Mouse (Mus musculus) adrenal gland, postnatal 25 days (tissue): ENCODE data around the gene Arl5c. TPM values are rescaled to one million over a fixed set of nuclear protein-coding genes. Genes with fewer than 3 reads are reported as not detected.
A peak's percentile ranks its signal among the peaks of the same experiment; 100 is the strongest.

Experiments
- DNase-seq: peaks from one replicate; pipeline ENCODE4 v3.0.0; 2021; ENCODE audit warnings: mixed read lengths
- total RNA-seq: library from RNA; stranded (reverse); gene quantifications from 2 replicates; pipeline ENCODE4 v1.2.3, GENCODE M21; 2021

The Arl5c gene
- total RNA-seq, 1 experiment from 2014 or later, result 0.79 TPM

DNA sequence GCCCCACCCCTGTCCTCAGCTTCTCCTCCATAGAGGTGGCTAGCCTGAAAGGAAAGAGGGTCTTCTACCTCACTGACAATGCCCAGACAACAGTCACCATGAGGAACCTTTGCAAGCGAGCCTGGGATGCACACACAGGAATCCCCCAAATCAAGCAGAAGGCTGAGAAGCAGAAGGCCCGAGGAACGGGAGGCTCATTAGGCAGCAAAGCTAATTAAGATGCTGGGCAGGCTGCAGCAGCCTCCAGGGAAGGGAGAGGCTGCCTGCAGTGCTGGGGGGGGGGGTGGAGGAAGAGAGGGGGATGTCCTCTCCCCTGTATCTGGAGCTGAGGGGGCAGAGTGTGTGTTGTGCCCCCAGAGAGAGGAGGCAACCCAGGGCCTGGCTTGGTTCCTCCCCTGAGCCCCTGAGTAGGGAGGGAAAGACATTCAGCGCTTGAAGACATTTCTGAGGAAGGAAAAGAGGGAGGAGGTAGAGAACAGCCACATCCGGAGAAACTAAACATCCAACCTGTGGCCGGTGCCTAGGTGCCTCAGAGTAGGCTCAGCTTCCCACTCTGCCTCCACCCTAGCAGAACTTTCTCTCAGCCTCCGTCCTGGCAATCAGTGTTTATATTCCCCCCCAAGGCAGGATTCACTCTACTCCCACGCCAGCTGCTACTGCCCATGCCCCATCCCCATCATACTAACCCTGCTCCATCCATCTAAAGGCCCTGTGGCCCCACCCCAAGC lies 24.1 kb upstream of the Arl5c start:
- no peak for DNase-seq

DNA sequence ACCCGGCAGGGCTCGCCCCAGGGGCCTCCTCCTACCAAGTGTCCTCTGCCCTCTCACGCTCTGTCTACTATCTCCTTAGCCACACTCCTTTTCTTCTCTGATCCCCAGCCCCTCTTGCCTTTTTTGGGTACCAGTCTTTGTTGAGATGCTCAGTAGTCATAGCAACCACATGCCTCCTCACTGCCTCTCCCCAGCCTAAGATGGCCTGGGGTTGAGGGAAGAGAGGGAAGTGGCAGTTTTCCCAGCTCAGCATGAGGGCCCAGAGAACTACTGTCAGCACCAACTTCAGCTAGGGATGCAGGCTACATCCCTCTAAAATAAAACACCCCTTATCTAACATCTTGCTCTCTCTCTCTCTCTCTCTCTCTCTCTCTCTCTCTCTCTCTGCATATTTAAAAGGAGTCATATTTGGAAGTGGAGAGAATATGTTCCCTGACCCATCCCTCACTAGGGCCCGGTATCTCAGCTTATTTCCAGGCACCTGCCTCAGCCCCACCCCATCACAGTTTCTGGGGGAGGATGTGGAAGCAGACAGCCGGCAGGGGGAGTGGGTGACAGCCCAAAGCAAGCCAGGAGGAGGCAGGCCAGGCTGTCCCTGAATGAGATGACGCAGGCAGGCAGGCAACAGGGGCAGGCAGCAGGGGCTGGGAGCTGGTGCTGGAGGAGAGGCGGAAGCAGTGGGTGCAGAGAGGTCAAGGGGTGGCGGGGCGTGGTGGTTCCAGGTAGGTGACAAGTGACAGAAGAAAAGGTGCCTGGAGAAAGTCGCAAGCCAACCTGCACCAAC lies 23.1 kb upstream of the Arl5c start:
- DNase-seq, result peak; percentile 36

DNA sequence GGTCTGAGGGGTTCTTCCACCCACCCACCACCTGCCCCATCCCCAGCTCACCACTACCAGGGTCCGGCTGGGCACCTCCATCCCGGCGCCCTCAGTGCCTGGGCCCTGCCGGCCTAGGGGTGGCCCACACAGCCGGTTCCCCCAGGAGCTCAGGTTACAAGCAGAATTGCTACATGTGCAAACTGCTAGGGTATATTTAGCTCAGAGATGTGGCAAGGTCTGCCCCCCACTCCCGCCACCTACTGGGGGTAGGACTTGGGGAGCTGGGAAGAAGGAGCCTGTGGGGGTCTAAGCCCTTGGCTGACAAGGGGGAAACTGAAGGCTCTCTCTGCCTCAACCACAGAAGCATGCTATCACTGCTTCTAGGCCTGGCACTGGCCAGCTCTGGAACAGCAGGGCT lies 22.2 kb upstream of the Arl5c start:
- no peak for DNase-seq

DNA sequence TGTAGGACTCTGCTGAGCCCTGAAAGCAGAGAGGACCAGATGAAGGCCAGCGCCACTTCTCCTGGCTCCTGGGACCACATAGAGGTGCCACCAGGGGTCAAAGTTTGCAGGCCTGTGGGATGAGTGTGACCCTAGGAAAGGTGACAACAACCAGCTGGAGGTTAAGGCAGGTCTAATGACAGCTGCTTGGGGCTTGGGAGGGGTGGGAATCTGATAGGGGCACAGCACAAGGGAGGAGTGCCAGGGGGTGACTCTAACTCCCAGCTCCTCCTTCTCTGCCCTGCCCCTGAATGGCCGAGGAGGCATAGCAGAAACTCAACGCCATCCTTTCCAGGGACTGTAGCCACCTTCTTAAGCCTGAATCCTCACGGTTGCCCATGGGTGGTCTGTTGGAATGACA lies 20.8 kb upstream of the Arl5c start:
- DNase-seq, result no peak

DNA sequence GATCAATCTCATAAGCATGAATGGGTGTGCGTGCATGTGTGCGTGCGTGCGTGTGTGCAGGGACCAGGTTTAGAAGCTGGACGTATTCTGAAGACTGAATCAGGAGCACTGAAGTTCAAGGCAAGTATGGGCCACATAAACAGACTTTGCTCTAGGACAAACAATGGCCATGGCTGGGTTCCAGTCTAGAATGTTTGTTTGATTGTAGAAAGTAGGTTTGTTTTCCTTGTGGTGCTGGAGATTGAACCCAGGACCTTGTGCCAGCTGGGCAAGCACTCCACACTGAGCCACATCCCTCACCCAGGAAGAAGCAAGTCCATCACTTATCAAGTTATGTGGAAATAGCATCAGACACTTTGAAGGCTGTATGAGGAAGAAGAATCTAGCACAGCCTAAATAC lies 20.2 kb upstream of the Arl5c start:
- no peak for DNase-seq

DNA sequence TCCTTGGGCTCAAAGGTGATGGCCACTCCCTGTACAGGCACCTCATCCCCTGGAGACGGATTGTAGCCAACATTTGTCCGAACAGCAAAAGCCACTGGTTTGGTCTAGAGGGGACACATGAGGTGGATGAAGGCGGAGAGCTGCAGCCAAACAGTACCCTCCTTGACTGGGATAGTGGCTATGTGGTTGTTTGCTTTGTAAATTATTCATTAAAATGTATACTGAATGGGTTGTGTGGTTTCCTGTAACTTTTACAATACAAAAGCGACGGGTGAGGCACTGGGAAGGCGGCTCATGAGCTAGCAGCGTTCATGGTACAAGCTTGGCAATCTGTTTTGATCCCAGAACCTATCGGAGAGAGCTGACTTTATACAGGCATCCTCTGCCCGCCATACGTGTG lies 16.9 kb upstream of the Arl5c start:
- DNase-seq, result no peak

DNA sequence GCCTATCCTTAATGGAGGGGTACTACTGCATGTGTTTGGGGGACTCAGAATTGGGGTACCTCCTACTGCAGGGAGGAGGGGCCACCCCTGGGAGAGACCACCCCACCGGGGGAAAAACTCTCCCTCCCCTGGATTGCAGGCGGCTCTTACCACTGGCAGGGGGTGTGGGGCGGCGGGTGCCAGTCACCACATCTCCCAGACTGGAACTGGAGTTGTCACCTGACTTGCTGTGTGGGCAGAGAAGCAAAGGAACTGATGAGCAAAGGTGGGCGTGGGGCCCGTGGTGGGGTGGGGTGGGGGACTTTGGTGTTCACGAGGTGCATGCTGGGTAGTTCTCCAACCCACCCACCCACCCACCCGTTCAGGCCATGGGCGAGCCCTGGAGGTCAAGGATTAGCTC lies 15.7 kb upstream of the Arl5c start:
- no peak for DNase-seq

DNA sequence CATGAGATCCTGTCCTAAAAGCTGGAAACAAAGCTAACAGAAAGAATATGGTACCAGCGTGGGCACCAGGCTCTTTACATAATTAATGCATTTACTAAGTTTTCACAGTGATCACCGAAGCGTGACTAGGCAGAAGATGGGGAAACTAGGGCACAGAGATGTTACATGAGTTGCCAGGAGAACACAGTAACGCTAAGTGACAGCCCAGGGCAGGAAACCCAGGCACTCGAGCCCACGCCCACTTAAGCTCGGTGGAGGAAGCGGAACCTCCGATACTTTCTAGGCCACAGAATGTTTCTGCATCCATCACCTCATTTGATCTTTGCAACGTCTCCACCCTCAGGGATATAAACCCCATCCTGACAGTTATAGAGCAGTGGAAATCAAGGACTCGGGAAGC lies 12.1 kb upstream of the Arl5c start:
- no peak for DNase-seq

DNA sequence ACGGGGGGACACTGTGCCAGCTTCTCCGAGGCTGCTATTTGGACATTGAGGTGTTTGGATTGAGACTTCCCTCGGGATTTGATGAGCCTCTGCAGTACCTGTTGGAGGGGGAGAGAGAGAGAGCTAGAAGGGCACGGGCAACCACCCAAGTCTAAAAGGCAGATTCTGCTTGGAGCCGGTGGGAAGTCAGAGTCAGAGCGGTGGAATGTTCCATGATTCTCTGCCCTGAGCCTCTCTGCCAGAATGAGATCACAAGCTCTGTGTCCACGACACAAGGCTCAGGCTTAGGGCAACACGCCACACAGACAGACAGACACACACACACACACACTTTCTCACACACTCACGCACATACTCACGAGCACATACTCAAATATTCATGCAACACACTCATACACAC lies 9.7 kb upstream of the Arl5c start:
- DNase-seq, result peak; percentile 55

DNA sequence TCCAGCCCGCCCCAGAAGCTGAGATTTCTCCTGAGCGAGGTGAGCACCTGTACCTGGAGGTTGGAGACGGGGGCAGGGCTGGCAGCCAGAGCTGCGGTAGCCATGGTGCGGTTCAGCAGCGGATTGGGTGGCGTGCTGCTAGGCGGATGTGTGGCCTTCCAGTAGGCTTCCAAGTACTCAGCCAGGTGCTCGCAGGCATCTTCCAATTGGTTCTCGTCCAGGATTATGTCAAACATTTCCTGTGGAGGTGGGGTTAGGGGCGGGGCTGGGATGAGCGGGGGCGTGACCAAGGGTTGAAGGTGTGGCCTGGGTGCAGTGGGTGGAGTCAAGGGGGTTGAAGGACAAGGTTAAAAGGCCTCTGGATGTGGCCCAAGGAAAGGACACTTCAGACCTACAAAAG lies 9.1 kb upstream of the Arl5c start:
- no peak for DNase-seq

DNA sequence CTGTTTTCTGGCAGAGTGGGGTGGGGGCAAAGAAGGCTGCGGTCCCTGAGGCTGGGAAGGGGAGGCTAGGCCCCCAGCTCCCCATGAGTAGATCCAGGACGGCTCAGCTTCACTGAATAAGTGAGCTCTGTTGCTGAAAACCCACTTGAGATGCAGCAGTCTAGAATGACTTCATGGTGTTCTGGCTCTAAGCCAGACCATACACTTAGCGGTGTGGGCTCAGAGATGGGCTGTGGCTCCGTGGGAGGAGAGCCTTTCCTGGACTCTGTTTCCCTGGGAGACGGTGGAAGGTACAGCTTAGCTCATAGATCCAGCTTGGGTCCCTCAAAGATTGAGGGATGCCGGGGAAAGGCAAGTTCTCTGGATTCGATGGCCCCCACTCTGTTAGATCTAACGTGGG lies 8.2 kb upstream of the Arl5c start:
- DNase-seq, result no peak

DNA sequence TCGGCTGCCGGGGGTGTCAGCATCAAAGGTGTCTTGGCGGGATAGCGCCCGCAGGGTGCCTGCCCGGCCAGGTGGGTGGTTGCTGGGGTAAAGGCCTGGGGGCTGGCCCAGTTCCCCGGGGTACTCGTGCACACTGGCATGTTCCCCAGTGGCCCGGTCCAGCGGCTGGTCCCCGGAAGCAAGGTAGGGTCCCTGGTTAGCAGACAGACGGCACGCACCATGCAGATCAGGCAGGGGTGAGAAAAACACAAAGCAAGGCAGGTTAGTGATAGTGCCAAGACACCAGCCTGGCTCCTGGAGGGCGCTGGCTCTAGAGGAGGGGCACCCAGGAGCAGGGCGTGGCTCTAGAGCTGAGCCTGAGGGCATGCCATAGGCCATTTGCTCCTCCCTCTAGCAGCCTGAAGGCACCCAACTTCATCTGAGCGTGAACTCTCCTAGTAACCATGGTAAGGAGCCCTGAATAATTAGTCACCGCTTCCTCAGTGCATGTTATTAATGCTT lies 7.2 kb upstream of the Arl5c start:
- DNase-seq, result no peak

DNA sequence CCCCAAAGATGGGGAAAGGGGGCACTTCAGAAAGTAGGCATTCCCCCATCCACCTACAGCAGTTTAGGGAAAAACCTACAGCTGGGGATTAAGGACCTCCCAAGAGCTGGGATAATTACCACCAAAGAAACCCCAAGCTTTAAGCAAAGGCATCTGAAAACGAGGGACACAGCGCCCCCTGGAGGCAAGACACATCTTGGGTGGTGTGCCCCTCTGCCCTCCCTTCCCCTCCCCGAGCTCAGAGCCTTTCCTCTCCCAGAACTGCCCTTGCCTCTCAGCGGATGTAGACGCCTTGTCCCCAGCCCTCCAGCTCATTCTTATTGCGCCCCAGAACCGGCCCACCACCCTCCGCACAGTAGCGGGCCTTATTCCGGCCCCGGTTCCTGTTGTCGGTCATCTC lies 6.6 kb upstream of the Arl5c start:
- DNase-seq, result peak; percentile 80

DNA sequence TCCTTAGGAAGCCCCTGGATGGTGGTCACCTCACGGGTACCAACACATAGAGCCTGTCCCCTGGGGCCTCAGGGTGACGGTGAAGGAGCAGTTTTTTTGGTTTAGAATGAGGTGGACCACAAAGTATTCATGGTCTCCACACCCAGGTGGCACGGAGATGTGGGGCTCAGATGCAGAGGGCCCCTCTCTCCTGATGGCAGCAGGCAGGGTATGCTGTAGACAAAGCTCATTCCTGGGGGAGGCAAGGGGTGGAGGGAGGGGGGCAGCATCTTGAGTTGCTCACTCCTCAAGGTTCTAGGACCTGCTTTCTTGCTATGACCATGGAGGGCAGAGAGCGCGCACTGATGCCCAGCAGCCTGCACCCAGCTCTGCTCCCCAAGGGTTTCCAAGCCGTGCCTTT lies 6.0 kb upstream of the Arl5c start:
- no peak for DNase-seq

DNA sequence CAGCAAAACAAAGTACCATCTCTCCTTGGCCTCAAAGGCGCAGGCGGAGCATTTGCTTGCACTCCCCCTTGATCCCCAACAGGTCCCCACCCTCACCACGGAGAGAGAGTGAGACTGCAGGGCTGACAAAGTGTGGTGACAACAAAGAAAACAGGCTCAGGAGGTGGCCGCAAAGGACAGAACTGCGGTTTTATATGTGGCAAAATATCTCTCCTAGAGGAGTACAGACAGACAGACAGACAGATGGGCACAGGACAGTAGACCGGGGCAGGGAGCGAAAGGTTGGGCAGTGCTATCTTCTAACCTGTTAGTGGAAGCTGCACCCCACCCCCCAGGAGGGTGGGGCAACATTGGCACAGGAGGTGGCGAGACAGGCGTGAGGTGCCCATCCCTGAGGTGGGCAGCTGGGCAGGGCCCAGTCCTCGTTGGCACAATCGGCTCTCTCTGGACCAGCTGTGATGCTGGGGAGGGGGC lies 5.4 kb upstream of the Arl5c start:
- no peak for DNase-seq

DNA sequence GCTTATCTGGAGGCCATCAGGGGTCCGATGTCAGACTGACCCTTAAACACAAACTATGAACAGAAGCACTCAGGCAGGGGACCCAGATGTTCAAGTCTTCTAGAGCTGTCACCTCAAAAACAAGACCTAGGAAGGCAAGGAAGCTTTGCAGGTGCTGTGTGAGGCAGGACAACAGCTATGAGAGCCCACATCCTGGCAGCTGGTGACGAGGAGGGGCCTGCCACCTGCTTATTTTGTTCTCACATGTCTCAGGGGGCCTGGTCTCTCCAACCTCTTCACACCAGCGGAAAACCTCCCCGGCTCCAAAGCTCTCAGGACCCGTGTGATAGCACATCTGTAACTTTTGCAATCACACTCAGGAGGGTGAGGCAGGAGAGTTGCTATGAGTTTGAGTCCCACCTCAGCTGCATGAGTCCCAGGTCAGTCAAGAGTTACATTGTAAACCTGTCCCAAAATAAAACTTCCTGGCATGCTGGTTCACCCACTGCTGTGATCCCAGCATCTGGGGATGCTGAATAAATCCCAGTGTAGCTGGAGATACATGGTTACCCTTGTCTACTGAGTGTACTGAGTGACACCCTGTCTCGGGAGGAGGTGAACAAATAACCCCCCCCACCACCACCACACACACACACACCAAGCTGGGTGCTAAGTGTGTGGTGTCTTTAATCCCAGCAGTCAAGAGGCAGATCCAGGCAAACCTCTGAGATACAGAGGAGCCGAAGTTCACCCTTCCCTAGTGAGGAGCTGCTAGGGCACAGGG lies 4.6 kb upstream of the Arl5c start:
- DNase-seq, result no peak

DNA sequence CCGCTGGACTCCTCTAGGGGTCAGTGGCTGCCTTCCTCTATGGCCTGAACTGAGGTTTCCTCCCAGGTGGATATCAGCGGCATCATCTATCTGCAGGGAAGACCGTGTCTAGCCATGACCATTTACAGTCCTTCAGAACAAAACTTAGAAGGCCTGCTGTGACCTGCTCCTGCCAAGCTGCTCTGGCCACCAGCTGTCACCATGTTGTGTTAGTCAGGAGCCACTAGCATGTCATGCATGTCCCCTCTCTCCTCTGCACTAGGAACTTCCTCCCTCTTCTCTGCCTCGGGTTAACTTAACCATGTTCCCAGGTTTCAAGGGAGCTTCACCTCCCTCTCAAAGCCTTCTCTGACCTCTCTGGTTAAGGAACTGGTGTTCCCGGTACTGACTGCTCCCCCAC lies 3.8 kb upstream of the Arl5c start:
- DNase-seq, result no peak

DNA sequence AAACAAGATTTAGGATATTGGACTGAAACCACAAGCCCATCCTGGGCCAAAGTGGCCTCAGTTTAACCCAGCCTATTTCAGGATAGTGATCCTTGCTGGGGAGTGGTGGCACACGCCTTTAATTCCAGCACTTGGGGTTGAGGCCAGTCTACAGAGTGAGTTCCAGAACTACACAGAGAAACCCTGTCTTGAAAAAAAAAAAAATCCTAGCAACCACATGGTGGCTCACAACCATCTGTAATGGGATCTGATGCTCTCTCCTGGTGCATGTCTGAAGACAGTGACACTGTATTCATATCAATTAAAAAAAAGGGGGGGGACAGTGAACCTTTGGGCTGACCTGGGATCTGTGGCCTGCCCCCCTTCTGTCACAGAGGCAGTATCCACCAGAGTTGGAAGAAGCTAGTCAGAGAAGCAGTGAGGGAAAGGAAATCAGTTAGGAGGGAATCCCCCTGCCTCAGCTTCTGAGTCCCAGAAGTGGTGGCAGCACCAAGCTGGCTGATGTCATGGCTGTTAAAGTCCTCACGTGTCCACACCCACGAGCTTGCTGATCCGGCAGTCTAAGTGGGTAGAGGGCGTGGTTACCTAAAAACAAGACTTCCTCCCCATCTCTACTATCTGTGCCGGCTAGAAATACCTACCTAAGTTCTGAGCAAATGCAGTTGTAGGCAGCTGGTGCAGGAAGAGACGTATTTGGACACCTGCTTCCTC lies 3.1 kb upstream of the Arl5c start:
- no peak for DNase-seq

DNA sequence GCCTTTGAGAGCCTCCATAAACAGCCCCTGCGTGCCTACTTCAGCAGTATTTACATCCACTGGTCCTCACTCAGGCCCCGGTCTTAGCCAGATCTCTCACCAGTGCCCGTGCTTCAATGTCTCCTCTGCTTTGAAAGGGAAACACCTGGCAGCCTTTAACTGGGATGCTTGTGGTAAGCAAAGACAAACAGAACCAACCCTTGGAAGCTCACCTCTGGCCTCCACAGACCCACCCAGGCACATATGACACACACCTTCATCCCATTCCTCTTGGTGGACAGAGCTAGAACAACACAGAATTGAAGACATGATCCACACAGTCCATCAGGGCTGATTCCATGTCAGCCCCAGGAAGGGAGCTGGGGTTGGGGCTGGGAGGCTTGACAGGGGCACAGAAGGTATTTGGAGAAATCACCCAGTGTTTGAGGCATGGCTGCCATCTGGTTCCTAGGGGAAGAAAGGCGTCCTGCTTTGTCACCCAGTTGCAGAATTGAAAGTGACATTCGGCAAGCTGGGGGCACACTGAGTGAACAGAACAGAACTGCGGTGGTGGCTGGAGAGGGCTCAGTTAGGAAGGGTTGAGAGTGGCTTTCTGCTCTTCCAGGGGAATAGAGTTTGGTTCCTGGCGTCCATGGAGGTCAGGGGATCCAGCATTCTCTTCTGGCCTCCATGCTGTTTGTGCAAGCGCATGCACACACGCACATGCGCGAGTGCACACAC lies 2.3 kb upstream of the Arl5c start:
- DNase-seq, result no peak

DNA sequence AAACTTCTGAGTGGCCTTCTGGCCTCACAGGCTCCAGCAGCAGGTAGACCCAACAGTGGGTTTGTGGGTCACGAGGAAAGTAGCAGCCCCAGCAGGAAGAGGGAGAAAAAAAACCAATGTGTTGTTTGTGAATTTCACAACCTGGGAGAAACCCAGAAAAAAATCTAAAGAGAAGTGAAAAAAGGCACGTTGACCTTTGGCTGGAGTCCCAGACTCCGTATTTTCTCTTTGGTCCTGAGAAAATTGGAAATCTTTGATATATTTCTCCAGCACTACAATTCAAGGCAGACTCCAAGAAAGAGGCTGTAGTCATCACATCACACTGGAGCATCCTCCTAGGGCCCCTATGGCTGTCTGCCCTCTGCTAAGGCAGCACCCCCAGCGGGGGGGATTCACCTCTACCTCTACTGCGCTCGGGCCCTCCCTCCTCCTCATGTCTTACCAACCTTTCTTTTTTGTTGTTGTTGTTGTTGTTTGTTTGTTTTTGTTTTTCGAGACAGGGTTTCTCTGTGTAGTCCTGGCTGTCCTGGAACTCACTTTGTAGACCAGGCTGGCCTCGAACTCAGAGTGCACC lies 1.5 kb upstream of the Arl5c start:
- DNase-seq, result no peak

DNA sequence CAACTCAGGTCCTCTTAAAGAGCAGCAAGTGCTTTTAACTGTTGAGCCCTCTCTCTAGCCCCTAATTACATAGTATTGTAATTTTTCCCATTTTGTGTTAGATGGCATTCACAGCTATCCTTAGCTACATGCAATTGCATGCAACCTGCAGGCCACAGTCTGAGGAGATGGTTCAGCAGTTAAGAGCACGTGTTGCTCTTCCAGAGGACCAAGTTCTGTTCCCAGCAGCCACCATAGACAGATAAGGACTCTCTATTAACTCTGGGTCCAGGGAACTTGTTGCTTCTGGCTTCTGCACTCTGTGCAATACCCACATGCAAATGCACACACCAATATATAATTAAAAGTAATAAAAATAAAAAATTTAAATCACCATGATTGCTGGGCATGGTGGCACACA lies 710 bp upstream of the Arl5c start:
- no peak for DNase-seq
